Mouse (Mus musculus) layer of hippocampus, adult 11-12 months (tissue): ENCODE results near the gene Top2a.

Source experiments
- DNase-seq: peaks from one replicate; pipeline ENCODE4 v3.0.0; 2022; ENCODE audit warnings: low spot score

Gene Top2a

GRCm38 (mm10) chr11:99023500-99024467 lies at the start of gene Top2a:
Gene Top2a (minus strand): TSS chr11:99024189.
- DNase-seq: peak; percentile 98

DNA sequence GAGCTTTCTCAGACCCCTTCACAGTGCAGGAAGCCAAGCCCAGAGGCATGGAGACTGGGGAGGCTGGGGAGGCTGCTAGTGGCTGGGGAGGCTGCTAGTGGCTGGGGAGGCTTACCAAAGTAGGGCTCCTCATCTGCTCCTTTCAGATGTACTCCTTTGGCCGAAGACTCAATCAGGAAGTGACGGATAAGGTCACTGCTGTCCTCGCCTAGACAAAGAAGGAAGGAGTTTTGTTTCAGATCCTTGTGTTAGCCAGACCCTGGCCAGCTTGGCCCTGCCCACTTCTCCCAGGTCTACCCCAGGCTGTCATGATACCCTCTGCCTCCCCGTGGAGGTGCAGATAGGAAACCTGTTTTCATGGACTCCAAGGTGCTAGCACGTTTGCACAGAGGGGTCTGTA lies 49.8 kb upstream of the Top2a start:
- no peak for DNase-seq

DNA sequence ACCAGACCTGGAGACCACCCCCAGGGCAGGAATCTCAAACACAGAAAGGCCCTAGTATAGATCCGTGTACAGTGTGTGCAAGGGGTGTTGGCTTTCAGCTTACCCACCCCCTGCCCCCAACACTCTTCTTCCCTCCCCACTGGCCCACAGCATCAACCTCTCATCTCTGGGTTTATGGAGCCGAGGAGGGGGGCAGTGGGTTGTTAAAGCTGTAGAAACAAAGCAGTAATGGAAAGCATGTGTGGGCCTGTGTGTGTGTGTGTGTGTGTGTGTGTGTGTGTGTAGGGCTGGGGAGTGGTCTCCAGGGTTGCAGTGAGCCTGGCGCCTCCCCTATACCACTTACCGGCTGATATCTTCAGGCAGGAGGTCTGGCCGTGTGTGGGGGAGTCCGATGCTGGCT lies 47.9 kb upstream of the Top2a start:
- DNase-seq: no peak

DNA sequence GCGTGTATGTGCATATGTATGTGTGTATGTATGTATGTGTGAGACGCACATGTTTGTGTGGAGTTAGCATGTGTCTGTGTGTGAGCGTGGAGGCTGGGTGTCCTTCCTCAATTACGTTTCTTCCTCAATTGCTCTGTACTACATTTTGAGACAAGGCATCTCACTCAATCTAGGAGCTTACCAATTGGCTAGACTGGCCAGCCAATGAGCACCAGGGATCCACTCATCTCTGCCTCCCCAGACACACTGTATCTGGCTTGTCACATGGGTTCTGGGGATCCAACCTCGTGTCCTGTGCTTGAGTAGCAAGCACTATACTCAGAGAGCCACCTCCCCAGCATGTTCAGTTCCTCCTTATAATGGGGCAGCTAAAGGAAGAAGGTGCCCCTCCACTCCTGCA lies 44.5 kb upstream of the Top2a start:
- no peak for DNase-seq

DNA sequence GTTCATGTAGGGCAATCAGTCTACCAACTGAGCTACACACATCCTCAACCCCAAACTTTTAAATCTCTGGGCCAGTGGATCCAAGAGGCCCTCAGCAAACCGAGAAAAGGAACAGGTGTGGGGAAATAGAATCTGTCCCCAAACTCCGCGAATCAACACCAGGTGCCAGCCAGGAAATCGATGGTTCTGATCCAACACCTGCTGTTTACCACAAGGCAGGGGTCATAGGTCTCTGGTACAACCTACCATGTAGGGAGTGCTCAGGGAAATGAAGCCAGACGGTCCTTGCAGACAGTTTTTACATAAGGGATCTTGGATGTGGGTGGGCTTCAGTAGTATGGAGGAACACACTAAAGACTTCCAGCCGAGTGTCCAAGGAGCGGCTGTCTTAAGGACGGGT lies 43.6 kb upstream of the Top2a start:
- no peak for DNase-seq

GRCm38 (mm10) chr11:99065979-99066378 lies 42.0 kb upstream of the Top2a start:
- peak; percentile 89 for DNase-seq

- no peak for DNase-seq
Observed at GRCm38 (mm10) chr11:99065353-99065752, 41.4 kb upstream of the Top2a start.

DNA sequence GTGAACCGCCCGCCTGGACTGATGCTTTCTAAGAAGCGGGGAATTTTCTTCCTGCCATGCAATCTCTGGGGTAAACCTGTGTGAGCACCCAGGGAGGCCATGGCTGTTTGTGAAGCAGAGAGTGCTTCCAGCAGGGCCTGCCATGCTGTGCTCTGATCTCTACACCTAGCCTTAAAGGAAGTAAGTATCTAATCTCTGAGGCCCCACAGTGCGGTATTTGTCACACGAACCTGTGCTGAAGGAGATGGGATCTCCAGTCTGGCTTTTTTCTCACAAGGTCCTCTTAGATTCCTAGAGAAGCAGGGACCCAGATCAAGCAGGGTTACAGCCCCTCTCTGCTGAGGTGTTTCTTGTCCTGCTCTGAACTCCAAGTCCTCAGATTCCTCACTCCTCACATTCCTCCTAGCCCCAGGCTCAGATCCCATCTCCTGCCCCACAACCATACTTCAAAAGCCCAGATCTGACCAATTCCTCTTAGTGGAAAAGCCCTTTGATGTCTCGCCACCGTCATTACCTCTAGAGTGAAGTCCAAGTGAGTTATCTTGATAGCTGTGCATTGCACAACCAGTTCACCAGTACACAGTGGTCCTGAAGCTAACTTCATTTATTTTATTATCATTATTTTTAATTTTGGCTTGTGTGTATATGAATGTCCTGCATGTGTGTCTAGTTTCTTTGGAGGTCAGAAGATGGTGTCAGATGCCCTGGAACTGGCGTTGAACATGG lies 39.6 kb upstream of the Top2a start:
- no peak for DNase-seq

DNA sequence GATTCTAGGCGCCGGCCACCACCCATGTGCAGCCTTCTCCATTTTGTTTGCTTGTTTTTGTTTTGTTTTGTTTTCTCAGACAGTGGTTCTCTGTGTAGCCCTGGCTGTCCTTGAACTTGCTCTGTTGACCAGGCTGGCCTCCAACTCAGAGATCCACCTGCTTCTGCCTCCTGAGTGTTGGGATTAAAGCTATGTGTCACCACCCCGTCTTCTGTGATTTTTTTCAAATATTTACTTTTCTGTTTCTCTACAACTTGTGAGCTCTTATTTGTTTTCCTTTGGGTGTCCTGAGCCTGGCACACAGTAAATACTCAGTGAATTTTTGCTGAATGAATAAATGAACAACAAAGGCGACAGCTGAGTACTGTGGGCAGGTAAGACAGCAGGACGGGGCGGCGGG lies 38.7 kb upstream of the Top2a start:
- DNase-seq: no peak

DNA sequence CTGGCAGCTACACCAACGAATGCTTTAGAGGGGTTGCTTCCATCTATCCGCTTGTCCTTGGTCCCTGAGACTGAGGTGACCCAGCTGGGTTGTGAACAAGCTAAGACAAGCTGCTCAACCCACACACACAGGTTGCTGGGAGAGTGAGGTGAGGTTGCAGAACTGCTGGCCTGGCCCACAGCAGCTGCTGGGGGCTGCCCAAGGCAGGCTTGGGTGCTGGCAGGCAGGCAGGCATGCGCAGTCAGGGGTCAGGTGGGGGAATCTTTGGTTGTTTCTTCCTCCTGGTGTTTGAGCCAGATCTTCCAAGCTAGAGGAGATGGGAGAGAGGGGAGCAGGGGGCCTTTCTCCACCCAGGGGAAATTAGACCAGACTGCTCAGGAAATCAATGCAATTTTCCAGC lies 36.4 kb upstream of the Top2a start:
- no peak for DNase-seq

- DNase-seq: no peak
Observed at GRCm38 (mm10) chr11:99055571-99056452, 31.8 kb upstream of the Top2a start.

DNA sequence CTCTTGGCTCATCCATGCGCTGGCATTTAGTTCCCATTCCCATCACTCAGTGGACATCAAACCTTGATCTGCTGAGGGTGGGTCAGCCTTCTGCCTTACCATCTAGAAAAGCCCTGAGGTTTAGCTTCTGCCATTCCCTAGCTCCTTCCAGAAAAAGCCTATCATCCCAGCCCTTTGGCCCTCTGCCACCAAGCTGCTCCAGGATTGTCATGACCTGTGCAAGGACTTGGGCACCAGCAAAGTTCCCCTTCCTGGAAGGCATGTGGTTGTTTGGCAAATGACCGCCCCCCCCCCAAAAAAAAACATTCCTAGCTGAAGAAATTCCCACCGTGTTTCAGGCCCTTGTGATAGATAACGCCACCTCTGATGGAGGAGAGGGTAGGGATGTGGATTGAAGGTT lies 31.2 kb upstream of the Top2a start:
- DNase-seq: no peak

DNA sequence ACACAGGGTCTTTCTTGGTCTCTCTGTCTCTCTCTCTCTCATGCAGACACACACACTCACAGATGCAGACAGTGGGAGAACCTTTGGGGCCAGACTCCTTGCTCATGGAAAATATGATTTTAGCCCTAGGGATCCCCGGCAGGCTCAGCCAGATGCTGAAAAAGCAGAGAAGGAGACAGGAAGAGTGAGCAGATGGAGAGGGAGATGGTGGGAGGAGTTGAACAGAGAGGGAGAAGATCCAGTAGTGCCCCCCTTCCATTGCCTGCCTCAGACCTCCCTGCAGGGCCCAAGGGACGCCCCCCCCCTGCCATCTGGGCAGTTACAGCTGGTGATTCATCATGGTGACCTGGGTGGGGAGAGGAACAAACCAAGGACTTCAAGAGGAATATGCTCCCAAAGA lies 23.7 kb upstream of the Top2a start:
- DNase-seq: no peak

DNA sequence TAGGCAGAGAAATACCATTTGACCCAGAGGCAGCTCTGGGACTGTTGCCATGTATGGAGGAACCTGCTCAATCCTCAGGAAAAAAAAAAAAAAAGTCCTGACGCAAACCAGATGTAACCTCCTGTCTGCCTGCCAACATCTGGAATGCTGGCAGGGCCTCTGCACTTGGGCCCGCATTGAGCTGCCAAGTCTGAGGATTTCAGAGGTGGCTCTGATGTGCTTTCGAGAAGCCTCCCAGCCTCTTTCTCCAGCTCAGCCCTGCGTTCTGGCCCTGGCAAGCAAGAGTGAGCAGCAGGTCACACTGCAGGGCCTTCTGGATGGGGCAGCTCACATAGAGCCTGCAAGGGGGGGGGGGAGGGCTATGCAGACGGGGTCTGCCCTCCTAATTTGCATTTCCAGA lies 23.1 kb upstream of the Top2a start:
- DNase-seq: no peak

DNA sequence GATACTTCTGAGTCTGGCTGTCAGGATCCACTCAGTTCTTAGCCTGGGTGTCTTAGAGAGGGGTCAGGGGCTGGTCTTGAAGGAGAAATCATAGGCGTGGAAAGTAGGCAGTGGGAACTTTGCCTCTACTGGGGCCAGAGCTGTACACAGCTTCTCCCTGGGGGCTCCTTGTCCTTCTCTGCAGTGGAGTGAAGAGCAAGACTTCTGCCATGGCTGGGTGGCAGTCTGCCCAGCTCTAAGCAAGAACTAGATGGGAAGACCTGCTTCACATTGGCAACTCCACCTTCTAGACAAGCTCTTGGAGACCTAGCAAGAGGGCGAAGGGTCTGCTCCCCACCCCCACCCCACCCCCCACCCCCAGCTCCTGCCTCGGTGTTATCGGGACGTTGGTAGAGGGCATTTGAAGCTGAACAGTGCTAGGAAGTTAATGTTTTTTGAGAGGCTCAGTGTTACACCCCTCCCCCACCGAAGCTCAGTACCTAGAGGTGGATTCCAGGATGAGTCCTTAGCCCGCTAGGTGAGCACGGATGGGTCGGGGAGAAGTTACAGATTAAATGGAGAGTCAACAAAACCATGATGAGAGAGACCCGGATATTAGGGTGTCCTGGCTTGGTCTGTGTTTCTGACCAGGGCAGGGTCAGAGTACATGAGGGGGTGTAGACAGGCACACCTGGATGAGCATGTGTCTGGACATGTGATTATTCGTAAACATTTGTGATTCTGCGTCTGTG lies 21.3 kb upstream of the Top2a start:
- no peak for DNase-seq

DNA sequence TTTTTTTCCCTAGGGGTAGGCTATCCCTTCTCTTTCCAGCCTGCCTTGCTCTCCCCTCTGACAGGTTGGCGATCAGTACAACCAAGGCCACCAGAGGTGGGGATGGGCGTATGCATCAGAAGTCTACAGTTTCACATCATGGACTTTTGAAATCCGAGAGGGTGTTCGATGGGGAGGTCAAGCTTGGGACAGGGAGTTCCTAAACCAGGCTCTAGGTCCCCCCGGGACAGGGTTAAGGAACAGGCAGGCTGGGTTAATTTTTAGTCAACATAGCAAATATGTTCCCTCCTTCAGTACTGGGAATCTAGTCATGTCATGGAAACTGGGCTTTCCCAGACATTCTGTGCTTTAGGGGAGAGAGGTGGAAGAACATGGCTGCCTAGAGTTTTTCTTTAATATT lies 20.3 kb upstream of the Top2a start:
- DNase-seq: no peak

DNA sequence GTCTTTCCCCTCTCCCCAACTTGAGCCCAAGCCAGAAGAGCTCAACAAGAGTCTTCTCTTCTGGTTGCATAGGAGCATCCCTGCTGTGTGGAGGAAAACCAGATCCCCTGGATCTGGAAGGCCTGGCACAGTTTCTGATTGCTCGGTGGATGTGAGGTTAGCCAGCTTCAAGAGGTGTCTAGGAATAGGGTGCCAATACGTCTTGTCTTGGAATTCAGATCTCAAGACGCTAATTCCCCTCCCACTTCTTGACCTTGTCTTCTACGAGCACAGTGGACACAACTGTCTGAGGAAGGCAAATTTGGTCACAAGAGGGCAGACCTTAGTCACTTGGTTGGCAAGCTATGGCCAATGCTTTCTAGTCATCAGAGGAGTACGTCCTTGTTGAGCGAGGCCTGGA lies 19.6 kb upstream of the Top2a start:
- DNase-seq: no peak

GRCm38 (mm10) chr11:99042834-99043431 lies 18.9 kb upstream of the Top2a start:
- DNase-seq: no peak

DNA sequence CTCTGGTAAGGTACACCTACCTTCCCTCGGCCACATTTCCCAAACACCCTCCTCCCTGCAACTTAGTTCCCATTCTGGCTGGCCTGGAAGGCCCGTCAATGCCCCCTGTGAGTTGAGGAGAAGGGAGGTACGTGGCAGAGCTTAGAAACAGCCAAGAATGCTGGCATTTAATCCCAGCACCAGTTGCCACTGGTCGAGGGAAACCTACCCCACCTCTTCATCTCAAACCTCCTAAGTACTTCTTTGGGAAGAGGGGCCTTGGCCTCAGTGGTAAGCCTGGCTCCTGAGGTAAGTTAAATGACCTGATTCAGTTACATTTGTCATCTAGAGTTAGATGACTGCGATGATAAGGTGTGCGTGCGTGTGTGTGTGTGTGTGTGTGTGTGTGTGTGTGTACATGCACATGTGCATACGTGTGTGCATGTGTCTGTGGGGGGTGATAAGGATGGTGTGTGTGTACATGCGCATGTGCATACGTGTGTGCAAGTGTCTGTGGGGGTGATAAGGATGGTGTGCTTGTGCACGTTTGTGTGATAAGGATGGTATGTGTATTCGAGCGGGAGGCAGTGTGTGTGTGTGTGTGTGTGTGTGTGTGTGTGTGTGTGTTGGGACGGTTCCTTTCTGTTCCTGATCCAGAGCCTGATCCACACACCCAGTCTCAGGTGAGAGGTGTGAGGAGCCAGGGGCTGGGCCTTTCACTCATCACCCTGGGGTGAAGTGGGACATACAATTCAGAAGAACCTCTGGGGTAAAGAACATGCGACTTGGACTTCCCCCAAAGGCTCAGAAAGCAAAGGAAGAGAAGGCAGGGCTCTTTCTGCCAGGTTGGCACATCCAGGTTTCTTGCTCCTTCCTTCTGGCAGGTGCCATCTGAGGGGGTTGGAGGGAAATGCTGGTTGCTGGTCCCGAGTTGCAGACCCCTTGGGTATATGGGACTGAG lies 18.1 kb upstream of the Top2a start:
- no peak for DNase-seq
